In the genomic region with DNA sequence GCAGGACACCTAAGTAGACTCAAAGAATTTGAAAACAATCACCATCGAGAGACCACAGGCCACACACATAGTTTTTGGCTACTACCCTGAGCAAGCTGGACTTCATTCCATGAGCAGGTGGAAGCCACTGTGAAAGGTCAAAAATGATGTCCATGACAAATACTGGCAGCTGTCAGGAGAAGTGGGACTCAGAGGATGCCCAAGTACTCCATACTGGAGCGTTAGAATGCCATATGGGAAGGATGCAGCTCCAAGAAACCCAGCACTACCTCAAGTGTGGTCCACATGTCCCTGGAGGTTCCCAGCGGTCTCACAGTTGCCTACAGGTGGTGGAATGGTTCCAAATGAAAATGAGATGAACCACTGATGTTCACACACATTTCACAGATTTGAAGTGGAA, we compare ENCODE assay signal across 24 mouse cellular contexts.
DNase-seq lines count a peak whose midpoint lies in the region; ATAC-seq and TF ChIP-seq lines count a peak whose summit lies in the region.
"Had no signal": no experiment of that assay in that cellular context is flagged by ENCODE, and none has a peak within 500 bp of the region (broad histone marks: within the 10 kb centered on the region; RNA-seq: fewer than 3 reads in every experiment).

No protein-coding gene starts in this region.

- 0 out of 2 replicates have a peak, but pooled peaks cover 2% of the 10 kb centered on the region for H3K9me3 ChIP-seq in embryonic facial prominence, embryonic 14.5 days (ENCODE audit: control insufficient read depth, low read length)
- H3K9me3 ChIP-seq in embryonic facial prominence, embryonic 10.5 days = no peaks in the 10 kb centered on the region
- no peaks in the 10 kb centered on the region for H3K9me3 ChIP-seq in hindbrain, embryonic 16.5 days (ENCODE audit: control insufficient read depth, low read length)
- no peaks in the 10 kb centered on the region for H3K9me3 ChIP-seq in hindbrain, embryonic 10.5 days
- H3K9me3 ChIP-seq: embryonic facial prominence, embryonic 13.5 days; forebrain, embryonic 13.5 days; forebrain, embryonic 15.5 days had no signal

- no peak overlapping the region for H3K27ac ChIP-seq in embryonic facial prominence, embryonic 14.5 days (replicated peaks; ENCODE audit: low read depth, low read length)
- no peak overlapping the region for H3K27ac ChIP-seq in embryonic facial prominence, embryonic 10.5 days (replicated peaks)
- H3K27ac ChIP-seq in hindbrain, embryonic 16.5 days (ENCODE audit: low read depth, low read length) = no peak overlapping the region
- H3K27ac ChIP-seq in hindbrain, embryonic 10.5 days = no peak overlapping the region
- H3K27ac ChIP-seq in left cerebral cortex, adult 2 months = no peak overlapping the region
- H3K27ac ChIP-seq: embryonic facial prominence, embryonic 13.5 days; forebrain, embryonic 13.5 days; forebrain, embryonic 15.5 days had no signal

- no peaks in the 10 kb centered on the region for H3K36me3 ChIP-seq in embryonic facial prominence, embryonic 14.5 days (ENCODE audit: control insufficient read depth, insufficient read depth, low read length)
- H3K36me3 ChIP-seq in embryonic facial prominence, embryonic 10.5 days (replicated peaks) = no peaks in the 10 kb centered on the region
- no peaks in the 10 kb centered on the region for H3K36me3 ChIP-seq in hindbrain, embryonic 16.5 days (ENCODE audit: control insufficient read depth, insufficient read depth, low read length)
- H3K36me3 ChIP-seq in hindbrain, embryonic 10.5 days = no peaks in the 10 kb centered on the region
- H3K36me3 ChIP-seq: embryonic facial prominence, embryonic 13.5 days; forebrain, embryonic 15.5 days; G1E had no signal

- no peak overlapping the region for H3K4me2 ChIP-seq in embryonic facial prominence, embryonic 14.5 days (ENCODE audit: low read depth, low read length)
- H3K4me2 ChIP-seq in hindbrain, embryonic 16.5 days (ENCODE audit: low read length) = no peak overlapping the region
- H3K4me2 ChIP-seq: embryonic facial prominence, embryonic 13.5 days; forebrain, embryonic 13.5 days; forebrain, embryonic 15.5 days had no signal

- peak; percentile 65 to 76 for DNase-seq in cerebellum, postnatal 10 days
- no peak for DNase-seq in cerebellum, postnatal 36 days
- peak; percentile 8 for DNase-seq in embryonic facial prominence, embryonic 14.5 days (ENCODE audit: low spot score)
- no peak for DNase-seq in embryonic facial prominence, embryonic 10.5 days (ENCODE audit: low spot score)
- no peak for DNase-seq in hindbrain, embryonic 10.5 days (ENCODE audit: low spot score)
- DNase-seq in left cerebral cortex, postnatal 4 days = peak; percentile 70
- DNase-seq in left cerebral cortex, adult 2 months (ENCODE audit: extremely low spot score in 1 of 2, low spot score in 2 of 2) = no peak
- DNase-seq: adrenal gland, adult 8-10 months; adrenal gland, postnatal 14 days; adrenal gland, postnatal 36 days; B cell, adult 2 months; cerebellum, adult 11-12 months; cerebellum, adult 8-10 months; cerebellum, adult 9-11 months; forebrain, postnatal 0 days had no signal

- 89% methylated on average over 3 of the region's 3 CpGs for WGBS in embryonic facial prominence, embryonic 14.5 days
- WGBS in embryonic facial prominence, embryonic 10.5 days = 91% methylated on average over 3 of the region's 3 CpGs
- WGBS in hindbrain, embryonic 16.5 days = 84% methylated on average over 3 of the region's 3 CpGs
- WGBS in hindbrain, embryonic 10.5 days = 89% methylated on average over 3 of the region's 3 CpGs

- no peak overlapping the region for H3K9ac ChIP-seq in embryonic facial prominence, embryonic 14.5 days (ENCODE audit: low read depth, low read length)
- no peak overlapping the region for H3K9ac ChIP-seq in hindbrain, embryonic 16.5 days (ENCODE audit: low read depth, low read length)
- H3K9ac ChIP-seq: embryonic facial prominence, embryonic 13.5 days; forebrain, embryonic 13.5 days; forebrain, embryonic 15.5 days; forebrain, postnatal 0 days had no signal

- H3K4me1 ChIP-seq in embryonic facial prominence, embryonic 14.5 days (ENCODE audit: control insufficient read depth, insufficient read depth, low read length) = no peaks in the 10 kb centered on the region
- peaks cover 6% of the 10 kb centered on the region for H3K4me1 ChIP-seq in embryonic facial prominence, embryonic 10.5 days
- H3K4me1 ChIP-seq in hindbrain, embryonic 16.5 days (ENCODE audit: control insufficient read depth, insufficient read depth, low read depth, low read length) = no peaks in the 10 kb centered on the region
- H3K4me1 ChIP-seq in hindbrain, embryonic 10.5 days (replicated peaks) = peaks cover 4% of the 10 kb centered on the region; the same call in 1 of the 2 replicates
- H3K4me1 ChIP-seq: embryonic facial prominence, embryonic 13.5 days; forebrain, embryonic 13.5 days; forebrain, embryonic 15.5 days had no signal

- no peak for ATAC-seq in embryonic facial prominence, embryonic 14.5 days (ENCODE audit: low read depth)
- ATAC-seq in hindbrain, embryonic 16.5 days = peak; percentile 34; the same call in 1 of the 2 replicates
- ATAC-seq: activated CD4-positive, CD25-positive, alpha-beta regulatory T cell, adult 4 months; CD4-positive, CD25-positive, alpha-beta regulatory T cell, adult 4 months; forebrain, embryonic 13.5 days; forebrain, embryonic 15.5 days; forebrain, postnatal 0 days; Patski had no signal

- H3K4me3 ChIP-seq in embryonic facial prominence, embryonic 14.5 days (ENCODE audit: low read depth, low read length) = no peak overlapping the region
- no peak overlapping the region for H3K4me3 ChIP-seq in embryonic facial prominence, embryonic 10.5 days
- no peak overlapping the region for H3K4me3 ChIP-seq in hindbrain, embryonic 16.5 days (ENCODE audit: low read length)
- H3K4me3 ChIP-seq in hindbrain, embryonic 10.5 days = no peak overlapping the region
- H3K4me3 ChIP-seq in left cerebral cortex, adult 2 months = no peak overlapping the region
- H3K4me3 ChIP-seq: embryonic facial prominence, embryonic 13.5 days; forebrain, embryonic 13.5 days; forebrain, embryonic 15.5 days had no signal

- TF ChIP-seq CTCF in left cerebral cortex, adult 2 months (IDR thresholded peaks at IDR 0.05) = no peak

- no peaks in the 10 kb centered on the region for H3K27me3 ChIP-seq in embryonic facial prominence, embryonic 14.5 days (replicated peaks; ENCODE audit: control insufficient read depth, insufficient read depth, low read length)
- no peaks in the 10 kb centered on the region for H3K27me3 ChIP-seq in embryonic facial prominence, embryonic 10.5 days (replicated peaks; ENCODE audit: low read depth, poor library complexity, severe bottlenecking)
- no peaks in the 10 kb centered on the region for H3K27me3 ChIP-seq in hindbrain, embryonic 16.5 days (replicated peaks; ENCODE audit: control insufficient read depth, insufficient read depth, low read length)
- H3K27me3 ChIP-seq in hindbrain, embryonic 10.5 days (ENCODE audit: insufficient read depth, poor library complexity, severe bottlenecking) = no peaks in the 10 kb centered on the region
- H3K27me3 ChIP-seq: CH12.LX; embryonic facial prominence, embryonic 13.5 days; forebrain, embryonic 13.5 days; forebrain, embryonic 15.5 days had no signal

- intact Hi-C loops in left cerebral cortex, postnatal 4 days (cut with DNase I) = loop anchor here (10.0 kb wide), 1 partner anchor 188 kb away; no protein-coding TSS in a partner anchor
- intact Hi-C loops in left cerebral cortex, adult 2 months (cut with DNase I) = no loop called here

Comparison
In these comparisons a context has a peak if more than half of its experiments do, and no peak if none do; other contexts are left out.
1. DNase-seq: peak in cerebellum, postnatal 10 days (2 of 2), embryonic facial prominence, embryonic 14.5 days (single experiment) and left cerebral cortex, postnatal 4 days (single experiment); none in cerebellum, postnatal 36 days (0 of 2), embryonic facial prominence, embryonic 10.5 days (single experiment), hindbrain, embryonic 10.5 days (single experiment) and left cerebral cortex, adult 2 months (0 of 2).